Mouse (Mus musculus) intestine, embryonic 16.5 days (tissue): ENCODE results near the gene Usp33. TPM values are rescaled to one million over a fixed set of nuclear protein-coding genes. Genes with fewer than 3 reads are reported as not detected.

Source experiments
- ATAC-seq: fragments of 200-750 bp; cut with Nextera tagmentation; 2 replicates; pipeline ENCODE4 v1.8.0; 2017; ENCODE audit warnings: moderate TSS enrichment, moderate library complexity
- H3K27ac ChIP-seq: fragments of 300-500 bp; sonication (generic); 2 replicates; pipeline ENCODE4 v1.5.1; 2014; ENCODE audit warnings: mild to moderate bottlenecking, low read length
- H3K27me3 ChIP-seq: fragments of 300-500 bp; sonication (generic); replicated peaks from 2 replicates; pipeline ENCODE4 v1.6.1; 2014; ENCODE audit warnings: low read length, control low read depth, mixed read lengths; ENCODE audit not compliant: control insufficient read depth, insufficient read depth
- H3K36me3 ChIP-seq: fragments of 300-500 bp; sonication (generic); 2 replicates; pipeline ENCODE4 v1.6.1; 2014; ENCODE audit warnings: low read length, control low read depth; ENCODE audit not compliant: control insufficient read depth, insufficient read depth
- H3K4me1 ChIP-seq: fragments of 300-500 bp; sonication (generic); 2 replicates; pipeline ENCODE4 v1.6.1; 2014; ENCODE audit warnings: low read length, control low read depth, mixed read lengths; ENCODE audit not compliant: control insufficient read depth, insufficient read depth
- H3K4me2 ChIP-seq: fragments of 300-500 bp; sonication (generic); 2 replicates; pipeline ENCODE4 v1.6.1; 2014; ENCODE audit warnings: low read depth, low read length, control low read depth
- H3K4me3 ChIP-seq: fragments of 300-500 bp; sonication (generic); 2 replicates; pipeline ENCODE4 v1.5.1; 2014; ENCODE audit warnings: mild to moderate bottlenecking, low read length
- H3K9ac ChIP-seq: fragments of 300-500 bp; sonication (generic); 2 replicates; pipeline ENCODE4 v1.6.1; 2014; ENCODE audit warnings: low read depth, low read length
- H3K9me3 ChIP-seq: fragments of 300-500 bp; sonication (generic); 2 replicates; pipeline ENCODE4 v1.6.1; 2016; ENCODE audit warnings: low read length, control low read depth; ENCODE audit not compliant: control insufficient read depth
- WGBS: fragments of 180-500 bp; shearing (Covaris S2); extraction: QIAGEN DNeasy Blood & Tissue Kit; methylation state at CpG from one replicate; pipeline ENCODE4 v1.1.7; 2014; 5-methylcytosine and 5-hydroxymethylcytosine counted together
- polyA plus RNA-seq: library from polyadenylated mRNA; unstranded; fragments of >200 nt; fragmentation: Nextera tagmentation; extraction: Ambion mirVana; gene quantifications from 2 replicates; pipeline ENCODE4 v1.2.1, GENCODE M21; 2015

Gene Usp33
- polyA plus RNA-seq, 1 experiment from 2014 or later: 46.0 TPM

GRCm38 (mm10) chr3:152353434-152354177 lies 7.3 kb downstream of the Usp33 start:
- H3K27me3 ChIP-seq: no peaks in the 10 kb centered on the region
- no peak for ATAC-seq
- H3K36me3 ChIP-seq: no peaks in the 10 kb centered on the region
- no peak overlapping the region for H3K4me3 ChIP-seq
- H3K4me2 ChIP-seq: no peak overlapping the region
- H3K9me3 ChIP-seq: no peaks in the 10 kb centered on the region
- 61% methylated on average over 10 of the region's 10 CpGs for WGBS
- H3K27ac ChIP-seq: peak overlapping the region; percentile 43
- H3K9ac ChIP-seq: no peak overlapping the region
- H3K4me1 ChIP-seq: peaks cover 36% of the 10 kb centered on the region

- no peak overlapping the region for H3K9ac ChIP-seq
- no peaks in the 10 kb centered on the region; the same call in 1 of the 2 replicates for H3K36me3 ChIP-seq
- no peak overlapping the region for H3K27ac ChIP-seq
- WGBS: 35% methylated on average over 5 of the region's 5 CpGs
- H3K4me1 ChIP-seq: peaks cover 28% of the 10 kb centered on the region
- H3K9me3 ChIP-seq: no peaks in the 10 kb centered on the region
- H3K4me2 ChIP-seq: no peak overlapping the region
- no peak overlapping the region for H3K4me3 ChIP-seq
- ATAC-seq: 0 out of 2 replicates have a peak, but pooled peaks have one; percentile 11
- H3K27me3 ChIP-seq: no peaks in the 10 kb centered on the region
Measured at GRCm38 (mm10) chr3:152355361-152355760, 9.1 kb downstream of the Usp33 start.

GRCm38 (mm10) chr3:152356751-152357150 lies 10.5 kb downstream of the Usp33 start:
- no peak overlapping the region for H3K4me3 ChIP-seq
- WGBS: 89% methylated on average over 9 of the region's 9 CpGs
- H3K4me2 ChIP-seq: no peak overlapping the region
- ATAC-seq: no peak
- no peaks in the 10 kb centered on the region for H3K9me3 ChIP-seq
- H3K27ac ChIP-seq: no peak overlapping the region
- H3K36me3 ChIP-seq: peaks cover 4% of the 10 kb centered on the region; the same call in 1 of the 2 replicates
- no peaks in the 10 kb centered on the region for H3K27me3 ChIP-seq
- peaks cover 17% of the 10 kb centered on the region for H3K4me1 ChIP-seq
- H3K9ac ChIP-seq: no peak overlapping the region

GRCm38 (mm10) chr3:152359151-152359550 lies 12.9 kb downstream of the Usp33 start:
- 88% methylated on average over 7 of the region's 7 CpGs for whole genome bisulfite sequencing
- ATAC-seq: no peak
- peaks cover 14% of the 10 kb centered on the region for H3K36me3 ChIP-seq

GRCm38 (mm10) chr3:152364181-152364580 lies 17.9 kb downstream of the Usp33 start:
- Histone ChIP-seq H3K9ac (no peak overlapping the region), H3K4me3 (no peak overlapping the region), H3K4me1 (no peaks in the 10 kb centered on the region), H3K27ac (no peak overlapping the region), H3K4me2 (no peak overlapping the region), H3K27me3 (no peaks in the 10 kb centered on the region), H3K9me3 (no peaks in the 10 kb centered on the region), H3K36me3 (peaks cover 34% of the 10 kb centered on the region)
- WGBS: 80% methylated on average over 2 of the region's 2 CpGs
- no peak for ATAC-seq

More at GRCm38 (mm10) chr3:152359151-152359550, 12.9 kb downstream of the Usp33 start:
- Histone ChIP-seq H3K27me3 (no peaks in the 10 kb centered on the region), H3K4me3 (no peak overlapping the region), H3K4me1 (peaks cover 5% of the 10 kb centered on the region; the same call in 1 of the 2 replicates), H3K27ac (no peak overlapping the region), H3K4me2 (no peak overlapping the region), H3K9ac (no peak overlapping the region), H3K9me3 (no peaks in the 10 kb centered on the region)

- no peaks in the 10 kb centered on the region for H3K27me3 ChIP-seq
- H3K36me3 ChIP-seq: peaks cover 11% of the 10 kb centered on the region
Measured at GRCm38 (mm10) chr3:152376063-152376462, 29.8 kb downstream of the Usp33 start.

GRCm38 (mm10) chr3:152384106-152384505 lies 37.8 kb downstream of the Usp33 start:
- H3K27ac ChIP-seq: no peak overlapping the region
- no peaks in the 10 kb centered on the region for H3K27me3 ChIP-seq
- H3K36me3 ChIP-seq: peaks cover 19% of the 10 kb centered on the region
- no peaks in the 10 kb centered on the region for H3K9me3 ChIP-seq
- H3K9ac ChIP-seq: no peak overlapping the region
- no peak overlapping the region for H3K4me3 ChIP-seq
- H3K4me2 ChIP-seq: no peak overlapping the region
- no peak for ATAC-seq
- no peaks in the 10 kb centered on the region for H3K4me1 ChIP-seq
- WGBS: 66% methylated on average over 11 of the region's 11 CpGs

More at GRCm38 (mm10) chr3:152376063-152376462, 29.8 kb downstream of the Usp33 start:
- H3K4me2 ChIP-seq: no peak overlapping the region
- H3K27ac ChIP-seq: no peak overlapping the region
- ATAC-seq: no peak
- no peaks in the 10 kb centered on the region; the same call in 1 of the 2 replicates for H3K4me1 ChIP-seq
- no peaks in the 10 kb centered on the region for H3K9me3 ChIP-seq
- H3K4me3 ChIP-seq: no peak overlapping the region
- H3K9ac ChIP-seq: no peak overlapping the region
- 83% methylated on average over 4 of the region's 4 CpGs for WGBS

- Histone ChIP-seq H3K27me3 (no peaks in the 10 kb centered on the region), H3K9ac (peak within 1 kb of the TSS; percentile 95), H3K4me3 (peak within 1 kb of the TSS; percentile 79), H3K36me3 (no peaks in the 10 kb centered on the region), H3K27ac (peak within 1 kb of the TSS; percentile 99), H3K4me2 (peak within 1 kb of the TSS; percentile 67), H3K9me3 (no peaks in the 10 kb centered on the region), H3K4me1 (peaks cover 28% of the 10 kb centered on the region)
- peak; percentile 92 for ATAC-seq
- WGBS: under 1% methylated on average over 81 of the region's 108 CpGs
Measured at GRCm38 (mm10) chr3:152395350-152396277, 49.3 kb downstream of the Usp33 start, which contains the start of gene Zzz3. Zzz3 (plus strand) TSS chr3:152395473.
